In the genomic region with DNA sequence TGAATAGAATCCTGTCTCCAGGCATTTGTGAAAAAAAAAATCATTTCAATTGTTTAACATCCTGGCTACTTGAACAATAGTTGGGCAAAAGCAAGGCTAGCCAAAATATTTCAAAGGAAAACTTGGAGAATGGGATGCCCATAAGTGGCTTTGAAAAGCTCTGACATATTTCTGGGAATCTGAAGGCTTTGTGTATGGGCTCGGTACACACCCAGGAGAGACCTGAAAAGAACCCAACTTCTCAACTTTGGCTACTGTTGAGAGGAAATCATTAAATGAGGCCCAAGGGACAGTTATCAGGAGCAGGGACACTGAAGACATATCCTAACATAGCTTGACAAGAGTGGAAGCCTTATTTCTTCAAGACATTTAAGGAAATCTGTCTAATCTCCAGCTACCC, we compare ENCODE assay signal across 15 mouse cellular contexts.
"Had no signal": no experiment of that assay in that cellular context is flagged by ENCODE, and none has a peak within 500 bp of the region (broad histone marks: within the 10 kb centered on the region; RNA-seq: fewer than 3 reads in every experiment).

No protein-coding gene starts in this region.

- DNase-seq: lung, adult 2 months; lung, postnatal 14 days; lung, postnatal 36 days; right cerebral cortex, postnatal 14 days; thymus, adult 2 months; thymus, postnatal 25 days; thymus, postnatal 4 days had no signal

- H3K27me3 ChIP-seq: lung, embryonic 15.5 days; megakaryocyte, embryonic 14.5 days; midbrain, embryonic 13.5 days; midbrain, embryonic 15.5 days; neural tube, embryonic 12.5 days; stomach, embryonic 15.5 days had no signal

- H3K27ac ChIP-seq: lung, embryonic 15.5 days; macrophage; midbrain, embryonic 13.5 days; midbrain, embryonic 15.5 days; neural tube, embryonic 12.5 days; stomach, embryonic 15.5 days; stomach, postnatal 0 days had no signal

- H3K36me3 ChIP-seq: lung, embryonic 15.5 days; midbrain, embryonic 13.5 days; midbrain, embryonic 15.5 days; neural tube, embryonic 12.5 days; stomach, embryonic 15.5 days had no signal

- H3K4me1 ChIP-seq: lung, embryonic 15.5 days; megakaryocyte, embryonic 14.5 days; midbrain, embryonic 13.5 days; midbrain, embryonic 15.5 days; neural tube, embryonic 12.5 days; stomach, embryonic 15.5 days had no signal

- H3K9ac ChIP-seq: lung, embryonic 15.5 days; midbrain, embryonic 13.5 days; midbrain, embryonic 15.5 days; neural tube, embryonic 12.5 days; stomach, embryonic 15.5 days had no signal

- H3K4me3 ChIP-seq: lung, embryonic 15.5 days; megakaryocyte, embryonic 14.5 days; midbrain, embryonic 13.5 days; midbrain, embryonic 15.5 days; neural tube, embryonic 12.5 days; stomach, embryonic 15.5 days had no signal

- H3K9me3 ChIP-seq: lung, embryonic 15.5 days; midbrain, embryonic 13.5 days; neural tube, embryonic 12.5 days; stomach, embryonic 15.5 days had no signal
